8 mouse cellular contexts compared by ENCODE assay signal in the genomic region with DNA sequence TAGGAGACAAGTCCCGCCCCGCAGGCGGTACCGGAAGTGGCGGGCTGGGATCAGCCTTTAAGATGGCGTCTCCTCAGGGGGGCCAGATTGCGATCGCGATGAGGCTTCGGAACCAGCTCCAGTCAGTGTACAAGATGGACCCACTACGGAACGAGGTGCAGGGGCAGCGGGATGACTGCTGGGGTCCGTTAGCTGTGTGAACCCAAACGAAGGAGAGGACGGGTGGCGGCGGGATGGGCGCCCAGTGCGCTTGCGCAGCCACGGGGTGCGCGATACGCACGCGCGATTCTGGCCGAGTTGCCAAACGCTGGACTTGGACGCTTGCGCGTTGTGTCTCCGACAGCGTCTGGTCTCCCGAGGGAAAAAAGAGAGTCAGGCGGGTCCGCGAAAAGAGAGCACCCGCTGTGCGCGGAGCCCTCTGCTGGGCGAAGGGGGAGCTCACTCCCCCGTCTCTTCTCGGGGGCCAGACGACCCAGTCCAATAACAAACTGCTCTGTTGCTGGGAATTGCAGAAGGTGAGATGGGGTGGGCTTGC. TPM values are rescaled to one million over a fixed set of nuclear protein-coding genes. Genes with fewer than 3 reads are reported as not detected.
DNase-seq lines count a peak whose midpoint lies in the region; ATAC-seq and TF ChIP-seq lines count a peak whose summit lies in the region.

No protein-coding gene starts in this region.

- peak; percentile 67; the same call in 1 of the 2 replicates for TF ChIP-seq POLR2A in lung, adult 2 months (IDR thresholded peaks at IDR 0.05; ENCODE audit: borderline replicate concordance, extremely low read depth, low read depth, low read length)

- WGBS in forebrain, embryonic 15.5 days: under 1% methylated on average over 46 of the region's 46 CpGs
- under 1% methylated on average over 46 of the region's 46 CpGs for WGBS in lung, adult 2 months

- H3K9me3 ChIP-seq in forebrain, embryonic 15.5 days: no peaks in the 10 kb centered on the region

- H3K4me1 ChIP-seq in forebrain, embryonic 15.5 days: peaks cover 22% of the 10 kb centered on the region
- peaks cover 6% of the 10 kb centered on the region for H3K4me1 ChIP-seq in lung, adult 2 months (ENCODE audit: control insufficient read depth, insufficient read depth, low read length)

- ATAC-seq in forebrain, embryonic 15.5 days (replicated peaks): peak; percentile 93
- ATAC-seq in neutrophil, adult 5-6 weeks (ENCODE audit: extremely low read depth, insufficient number of reproducible peaks, low FRiP score, poor library complexity, severe bottlenecking): peak; percentile 91

- peaks cover 10% of the 10 kb centered on the region for H3K36me3 ChIP-seq in forebrain, embryonic 15.5 days

- TF ChIP-seq CTCF in lung, adult 2 months (IDR thresholded peaks at IDR 0.05; ENCODE audit: insufficient read depth, low read length): 0 out of 2 replicates have a peak, but pooled peaks have one; percentile 28

- H3K4me2 ChIP-seq in forebrain, embryonic 15.5 days (replicated peaks): peak overlapping the region; percentile 77

- peaks cover 49% of the 10 kb centered on the region for H3K27me3 ChIP-seq in forebrain, embryonic 15.5 days

- peak; percentile 98 for DNase-seq in ES-CJ7 (ENCODE audit: low read depth, low spot score)
- peak; percentile 99 for DNase-seq in cerebellum, adult 11 months
- DNase-seq in heart, postnatal 25 days (ENCODE audit: low spot score): peak; percentile 98
- DNase-seq in layer of hippocampus, adult 18-20 months (ENCODE audit: low spot score in 2 of 2): peak; percentile 97 to 99
- DNase-seq in lung, adult 2 months: peak; percentile 100
- DNase-seq in thymus, adult 18-20 months: peak; percentile 95 to 97

- intact Hi-C loops in heart, postnatal 25 days (cut with DNase I): no loop called here

- peak overlapping the region; percentile 92 for H3K27ac ChIP-seq in forebrain, embryonic 15.5 days (replicated peaks)

- peak overlapping the region; percentile 83 for H3K9ac ChIP-seq in forebrain, embryonic 15.5 days (replicated peaks)

- peak overlapping the region; percentile 80 for H3K4me3 ChIP-seq in forebrain, embryonic 15.5 days
- peak overlapping the region; percentile 87 for H3K4me3 ChIP-seq in lung, adult 2 months (replicated peaks; ENCODE audit: extremely low read depth, low read depth, low read length)

RNA-seq across cellular contexts. Expression of a gene that starts 0.7 kb away (rescaled TPM):
- 48.1 and 49.2 TPM in 2 replicates for polyA plus RNA-seq in forebrain, embryonic 15.5 days (2015; fragmentation: Nextera tagmentation; extraction: Ambion mirVana)
- 1 to 10 TPM; 8.0 to 9.6 TPM for total RNA-seq in heart, postnatal 25 days (2021)
- 10 to 100 TPM; 33.7 to 37.9 TPM for total RNA-seq in layer of hippocampus, adult 18-20 months (2021)
- 11.0 and 18.5 TPM in 2 replicates for polyA plus RNA-seq in lung, adult 2 months (2012; rRNA removed)
- total RNA-seq in neutrophil, adult 5-6 weeks (2017): 9.5 and 15.0 TPM in 2 replicates

RNA-seq across cellular contexts. Expression of a gene that starts 7.8 kb away (rescaled TPM):
- polyA plus RNA-seq in forebrain, embryonic 15.5 days (2015; fragmentation: Nextera tagmentation; extraction: Ambion mirVana): not detected in 2 replicates
- total RNA-seq in heart, postnatal 25 days (2021): 1 to 10 TPM; 1.3 TPM
- total RNA-seq in layer of hippocampus, adult 18-20 months (2021): not detected
- 4.6 and 9.7 TPM in 2 replicates for polyA plus RNA-seq in lung, adult 2 months (2012; rRNA removed)
- not detected in 2 replicates for total RNA-seq in neutrophil, adult 5-6 weeks (2017)

RNA-seq across cellular contexts. Expression of a gene that starts 8.3 kb away (rescaled TPM):
- not detected in 2 replicates for polyA plus RNA-seq in forebrain, embryonic 15.5 days (2015; fragmentation: Nextera tagmentation; extraction: Ambion mirVana)
- not detected for total RNA-seq in heart, postnatal 25 days (2021)
- total RNA-seq in layer of hippocampus, adult 18-20 months (2021): not detected
- polyA plus RNA-seq in lung, adult 2 months (2012; rRNA removed): 0.09 and 0.22 TPM in 2 replicates
- not detected in 2 replicates for total RNA-seq in neutrophil, adult 5-6 weeks (2017)

RNA-seq across cellular contexts. Expression of a gene that starts 20.7 kb away (rescaled TPM):
- polyA plus RNA-seq in forebrain, embryonic 15.5 days (2015; fragmentation: Nextera tagmentation; extraction: Ambion mirVana): 0.34 and 0.42 TPM in 2 replicates
- total RNA-seq in heart, postnatal 25 days (2021): under 1 TPM; 0.36 to 0.52 TPM
- under 1 TPM; 0.50 to 0.61 TPM for total RNA-seq in layer of hippocampus, adult 18-20 months (2021)
- polyA plus RNA-seq in lung, adult 2 months (2012; rRNA removed): 3.6 and 4.3 TPM in 2 replicates
- 2.5 and 4.3 TPM in 2 replicates for total RNA-seq in neutrophil, adult 5-6 weeks (2017)

RNA-seq across cellular contexts. Expression of a gene that starts 23.0 kb away (rescaled TPM):
- 3.8 and 4.3 TPM in 2 replicates for polyA plus RNA-seq in forebrain, embryonic 15.5 days (2015; fragmentation: Nextera tagmentation; extraction: Ambion mirVana)
- total RNA-seq in heart, postnatal 25 days (2021): 1 to 10 TPM; 1.4 to 1.7 TPM
- 1 to 10 TPM; 7.7 to 9.4 TPM for total RNA-seq in layer of hippocampus, adult 18-20 months (2021)
- polyA plus RNA-seq in lung, adult 2 months (2012; rRNA removed): 10.2 TPM in 2 replicates
- 8.6 and 11.9 TPM in 2 replicates for total RNA-seq in neutrophil, adult 5-6 weeks (2017)

Comparison
In these comparisons a context has a peak if more than half of its experiments do, and no peak if none do; other contexts are left out.
1. Peak in every context shown above with its lines: DNase-seq, ATAC-seq, H3K4me3 ChIP-seq and H3K27ac ChIP-seq.